Mouse (Mus musculus) gastrocnemius, postnatal 36 days (tissue): ENCODE data around the gene Ifitm2. TPM values are rescaled to one million over a fixed set of nuclear protein-coding genes. Genes with fewer than 3 reads are reported as not detected.
"Not testable (repeated sequence)": the region's sequence is repeated elsewhere in the genome, so short reads cannot be mapped to it uniquely, and the experiment has no call there.

Experiments
- DNase-seq, 2 experiments: peaks; one replicate each; pipeline ENCODE4 v3.0.0; 2022
- intact Hi-C: fragments of 180-260 bp; cut with DNase I; formaldehyde crosslinking; loops from one replicate; pipeline ENCODE4 v1.15.1; 2025
- total RNA-seq, 2 experiments: library from RNA; stranded (reverse); gene quantifications; 2 replicates each; pipeline ENCODE4 v1.2.3; 2021

Gene Ifitm2
- total RNA-seq, 2 experiments from 2014 or later: 50.9 to 51.8 TPM

GRCm38 (mm10) chr7:140971479-140972171, 15.8 kb upstream of the Ifitm2 start:
- intact Hi-C loops: no loop called here

GRCm38 (mm10) chr7:140970931-140971330, 15.1 kb upstream of the Ifitm2 start:
- intact Hi-C loops: no loop called here
- no peak for DNase-seq

More at GRCm38 (mm10) chr7:140971479-140972171, 15.8 kb upstream of the Ifitm2 start:
- DNase-seq: no peak

GRCm38 (mm10) chr7:140968710-140969109, 12.9 kb upstream of the Ifitm2 start:
- DNase-seq, intact Hi-C loops: not testable (repeated sequence)

GRCm38 (mm10) chr7:140967862-140968591, 12.2 kb upstream of the Ifitm2 start:
- intact Hi-C loops: no loop called here
- DNase-seq: no peak

- intact Hi-C loops: no loop called here
- no peak for DNase-seq
Observed at GRCm38 (mm10) chr7:140966921-140967320, 11.1 kb upstream of the Ifitm2 start, which contains the start of gene Ifitm1. Gene Ifitm1 (plus strand): TSS chr7:140967221.

- no peak for DNase-seq
- intact Hi-C loops: no loop called here
Observed at GRCm38 (mm10) chr7:140962733-140963132, 6.9 kb upstream of the Ifitm2 start.

- intact Hi-C loops: no loop called here
- no peak for DNase-seq
Observed at GRCm38 (mm10) chr7:140961416-140961815, 5.6 kb upstream of the Ifitm2 start.

- no peak for DNase-seq
- intact Hi-C loops: no loop called here
Observed at GRCm38 (mm10) chr7:140960026-140960425, 4.2 kb upstream of the Ifitm2 start.

- no peak for DNase-seq
- intact Hi-C loops: loop anchor here (5.0 kb wide), 1 partner anchor 88 kb away; no protein-coding TSS in a partner anchor
Observed at GRCm38 (mm10) chr7:140959181-140959901, 3.6 kb upstream of the Ifitm2 start.

- DNase-seq: no peak
- intact Hi-C loops: loop anchor here (5.0 kb wide), 1 partner anchor 91 kb away; no protein-coding TSS in a partner anchor
Observed at GRCm38 (mm10) chr7:140956556-140956869, 726 bp upstream of the Ifitm2 start.

- DNase-seq: no peak
- intact Hi-C loops: loop anchor here (5.0 kb wide), 1 partner anchor 92 kb away; no protein-coding TSS in a partner anchor
Observed at GRCm38 (mm10) chr7:140955342-140955741, 445 bp downstream of the Ifitm2 start.

- DNase-seq: no peak
- intact Hi-C loops: loop anchor here (5.0 kb wide), 1 partner anchor 93 kb away; no protein-coding TSS in a partner anchor
Observed at GRCm38 (mm10) chr7:140954733-140955071, 1.1 kb downstream of the Ifitm2 start.

- intact Hi-C loops: no loop called here
- DNase-seq: no peak
Observed at GRCm38 (mm10) chr7:140953800-140954732, 1.7 kb downstream of the Ifitm2 start.

- DNase-seq: no peak
- intact Hi-C loops: no loop called here
Observed at GRCm38 (mm10) chr7:140953133-140953532, 2.7 kb downstream of the Ifitm2 start.

GRCm38 (mm10) chr7:140952441-140952840, 3.3 kb downstream of the Ifitm2 start:
- intact Hi-C loops: no loop called here

GRCm38 (mm10) chr7:140951765-140952164, 4.0 kb downstream of the Ifitm2 start:
- peak in 1 of 2 experiments; percentile 3 for DNase-seq
- intact Hi-C loops: no loop called here

More at GRCm38 (mm10) chr7:140952441-140952840, 3.3 kb downstream of the Ifitm2 start:
- no peak for DNase-seq

GRCm38 (mm10) chr7:140951051-140951450, 4.7 kb downstream of the Ifitm2 start:
- intact Hi-C loops: no loop called here
- peak; percentile 18 to 32 for DNase-seq

- peak in 1 of 2 experiments; percentile 5 for DNase-seq
- intact Hi-C loops: no loop called here
Observed at GRCm38 (mm10) chr7:140949824-140950530, 5.8 kb downstream of the Ifitm2 start, which contains the start of gene Ifitm5. Gene Ifitm5 (minus strand): TSS chr7:140950291.

- peak in 1 of 2 experiments; percentile 2 for DNase-seq
- intact Hi-C loops: no loop called here
Observed at GRCm38 (mm10) chr7:140949255-140949654, 6.5 kb downstream of the Ifitm2 start.
